Mouse (Mus musculus) left cerebral cortex, postnatal 4 days (tissue): Measurements from ENCODE around the gene Jade1. TPM values are rescaled to one million over a fixed set of nuclear protein-coding genes. Genes with fewer than 3 reads are reported as not detected.

Experiments
- DNase-seq: peaks from one replicate; pipeline ENCODE4 v3.0.0-alpha.2; 2022
- intact Hi-C: fragments of 180-260 bp; cut with DNase I; formaldehyde crosslinking; loops from one replicate; pipeline ENCODE4 v1.15.1; 2025
- total RNA-seq, 2 experiments: library from RNA; stranded (reverse); gene quantifications; 2 replicates each; pipeline ENCODE4 v1.2.3; 2021

The Jade1 gene
- total RNA-seq, 2 experiments from 2014 or later: 29.0 to 29.4 TPM

GRCm38 (mm10) chr3:41618488-41618887, 63.0 kb downstream of the Jade1 start:
- intact Hi-C loops: no loop called here

GRCm38 (mm10) chr3:41620971-41621370, 65.4 kb downstream of the Jade1 start:
- intact Hi-C loops: no loop called here
- DNase-seq: no peak

More at GRCm38 (mm10) chr3:41618488-41618887, 63.0 kb downstream of the Jade1 start:
- DNase-seq: no peak

DNA sequence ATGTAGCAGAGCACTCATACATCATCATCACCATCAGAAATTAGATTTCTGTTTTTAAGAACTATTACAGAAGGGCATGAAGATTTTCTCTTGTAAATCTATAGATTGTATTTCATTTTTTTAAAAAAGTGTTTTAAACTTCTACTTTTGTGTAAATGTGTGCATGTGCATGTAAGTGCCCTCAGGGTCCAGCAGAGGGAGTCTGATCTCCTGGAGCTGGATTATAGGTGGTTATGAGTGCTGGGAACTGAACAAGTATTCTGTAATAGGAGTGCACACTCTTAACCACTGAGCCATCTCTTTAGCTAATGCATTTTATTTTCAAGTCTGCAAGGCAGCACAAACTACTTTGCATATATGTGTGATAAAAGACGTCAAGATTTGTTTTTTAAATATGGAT, 100.1 kb downstream of the Jade1 start:
- intact Hi-C loops: no loop called here
- DNase-seq: no peak

Other genes with a start within 250 kb of the Jade1 start
- gene Sclt1, start 186.8 kb downstream of the Jade1 start, total RNA-seq: 10 to 100 TPM; 18.7 to 20.4 TPM
- 1 to 10 TPM; 4.6 to 5.8 TPM for gene D3Ertd751e, start 186.9 kb downstream of the Jade1 start, total RNA-seq